Mouse (Mus musculus): ENCODE measurements at regions not wholly inside any gene's neighbourhood (a gene's known extent, or its start where the extent isn't known, plus 50 kb on each side); places are given as distances from the start of the nearest gene placed in this dataset.
"Not testable (repeated sequence)": the region's sequence is repeated elsewhere in the genome, so short reads cannot be mapped to it uniquely, and the experiment has no call there.

DNA sequence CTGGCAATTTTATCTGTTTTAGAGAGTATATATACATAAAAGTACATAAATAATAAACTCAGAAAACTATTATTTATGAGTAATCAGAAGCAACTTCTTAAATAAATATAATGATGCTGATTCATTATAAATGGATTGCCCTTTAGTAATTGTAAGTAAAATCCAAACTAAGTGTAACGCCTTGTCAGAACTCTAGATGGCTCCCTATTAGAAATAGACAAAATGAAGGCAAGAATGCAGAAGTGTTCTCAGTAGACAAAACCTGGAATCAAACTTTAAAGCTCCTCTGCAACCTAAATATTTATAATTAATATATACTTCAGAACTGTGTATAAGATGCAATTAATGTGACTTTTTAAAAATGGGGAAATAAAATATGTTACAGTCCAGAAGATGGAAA is 73.4 kb upstream of the Lipo1 start:
- peak; percentile 7 for DNase-seq (ENCODE audit: low spot score)

DNA sequence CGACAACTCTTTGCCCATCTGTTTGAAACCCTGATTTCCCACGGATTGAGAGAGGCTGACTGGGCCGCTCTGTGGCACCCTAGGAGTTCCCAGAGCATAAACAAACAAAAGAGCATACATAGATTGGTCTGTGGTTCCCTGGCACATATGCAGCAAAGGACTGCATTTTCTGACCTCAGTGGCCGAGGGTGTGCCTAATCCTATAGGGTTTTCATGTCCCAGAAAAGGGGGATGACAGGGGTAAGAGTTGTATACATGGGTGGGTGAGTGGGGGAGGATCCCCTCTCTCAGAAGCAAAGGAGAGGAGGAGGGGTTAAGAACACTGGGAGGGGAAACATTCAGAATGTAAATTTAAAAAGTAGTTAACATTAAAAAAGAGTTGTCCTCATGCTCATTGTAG is 63.8 kb upstream of the Lipo1 start:
- no peak for DNase-seq (ENCODE audit: low spot score)

- no peak for DNase-seq (ENCODE audit: low spot score)
Observed at GRCm38 (mm10) chr19:33850611-33851010, 63.4 kb upstream of the Lipo1 start.

DNA sequence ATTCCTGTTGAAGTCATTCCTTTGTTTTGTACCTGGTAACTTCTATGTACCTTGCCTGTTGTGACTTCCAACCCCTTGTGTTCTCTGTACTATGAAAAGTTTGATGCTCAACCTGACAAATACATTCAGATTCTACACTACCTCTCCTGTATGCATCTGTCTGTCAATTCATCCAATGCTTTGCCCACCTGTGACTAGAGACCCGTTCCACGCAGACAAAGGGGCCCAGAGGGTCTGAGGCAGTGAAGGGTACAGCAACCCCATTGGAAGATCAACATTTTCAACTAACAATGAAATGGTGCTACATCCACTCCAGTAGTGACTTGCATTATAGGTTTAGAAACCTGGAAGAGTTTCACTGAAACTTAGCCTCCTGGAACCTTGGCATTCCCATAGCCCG is 62.9 kb upstream of the Lipo1 start:
- DNase-seq (ENCODE audit: low spot score): not testable (repeated sequence)

GRCm38 (mm10) chr19:33849291-33850044 is 62.2 kb upstream of the Lipo1 start:
- not testable (repeated sequence) for DNase-seq (ENCODE audit: low spot score)

Data from embryo, embryonic 10.5 days (tissue).